Mouse (Mus musculus) midbrain, embryonic 15.5 days (tissue): ENCODE data around the gene Zfp143. TPM values are rescaled to one million over a fixed set of nuclear protein-coding genes. Genes with fewer than 3 reads are reported as not detected.
A peak's percentile ranks its signal among the peaks of the same experiment; 100 is the strongest.
"Not testable (repeated sequence)": the region's sequence is repeated elsewhere in the genome, so short reads cannot be mapped to it uniquely, and the experiment has no call there.

Experiments
- ATAC-seq: fragments of 200-750 bp; cut with Nextera tagmentation; replicated peaks from 2 replicates; pipeline ENCODE4 v1.8.0; 2017; ENCODE audit warnings: moderate TSS enrichment
- H3K27ac ChIP-seq: fragments of 300-500 bp; sonication (generic); 2 replicates; pipeline ENCODE4 v1.5.1; 2015; ENCODE audit warnings: mild to moderate bottlenecking, inconsistent platforms
- H3K27me3 ChIP-seq: fragments of 300-500 bp; sonication (generic); replicated peaks from 2 replicates; pipeline ENCODE4 v1.6.1; 2015; ENCODE audit warnings: inconsistent platforms
- H3K36me3 ChIP-seq: fragments of 300-500 bp; sonication (generic); replicated peaks from 2 replicates; pipeline ENCODE4 v1.6.1; 2015; ENCODE audit warnings: inconsistent platforms
- H3K4me1 ChIP-seq: fragments of 300-500 bp; sonication (generic); 2 replicates; pipeline ENCODE4 v1.6.1; 2015; ENCODE audit warnings: inconsistent platforms
- H3K4me2 ChIP-seq: fragments of 300-500 bp; sonication (generic); 2 replicates; pipeline ENCODE4 v1.6.1; 2015; ENCODE audit warnings: inconsistent platforms, mild to moderate bottlenecking, moderate library complexity
- H3K4me3 ChIP-seq: fragments of 300-500 bp; sonication (generic); 2 replicates; pipeline ENCODE4 v1.5.1; 2015; ENCODE audit warnings: mild to moderate bottlenecking, inconsistent platforms
- H3K9ac ChIP-seq: fragments of 300-500 bp; sonication (generic); 2 replicates; pipeline ENCODE4 v1.6.1; 2015; ENCODE audit warnings: mild to moderate bottlenecking, inconsistent platforms
- H3K9me3 ChIP-seq: fragments of 300-500 bp; sonication (generic); 2 replicates; pipeline ENCODE4 v1.6.1; 2016; ENCODE audit warnings: inconsistent platforms
- WGBS: fragments of 180-500 bp; shearing (Covaris S2); methylation state at CpG from one replicate; pipeline ENCODE4 v1.1.7; 2015; ENCODE audit warnings: mixed read lengths; 5-methylcytosine and 5-hydroxymethylcytosine counted together
- polyA plus RNA-seq: library from polyadenylated mRNA; unstranded; fragments of >200 nt; fragmentation: Nextera tagmentation; extraction: Ambion mirVana; gene quantifications from 2 replicates; pipeline ENCODE4 v1.2.1, GENCODE M21; 2015

Gene Zfp143
- polyA plus RNA-seq, 1 experiment from 2014 or later = 16.2 TPM

- ATAC-seq = no peak
- H3K4me2 ChIP-seq = no peak overlapping the region
- no peak overlapping the region for H3K27ac ChIP-seq
- peaks cover 4% of the 10 kb centered on the region; the same call in 1 of the 2 replicates for H3K36me3 ChIP-seq
- H3K9me3 ChIP-seq = no peaks in the 10 kb centered on the region
- WGBS = 67% methylated on average over 6 of the region's 6 CpGs
- H3K9ac ChIP-seq = no peak overlapping the region
- H3K4me1 ChIP-seq = no peaks in the 10 kb centered on the region
- H3K27me3 ChIP-seq = no peaks in the 10 kb centered on the region
- H3K4me3 ChIP-seq = no peak overlapping the region
Observed at GRCm38 (mm10) chr7:110100854-110101253, 39.8 kb downstream of the Zfp143 start.

- Histone ChIP-seq H3K27me3 (no peaks in the 10 kb centered on the region), H3K9me3 (no peaks in the 10 kb centered on the region), H3K4me3 (no peak overlapping the region), H3K9ac (no peak overlapping the region), H3K4me1 (no peaks in the 10 kb centered on the region), H3K4me2 (no peak overlapping the region), H3K27ac (no peak overlapping the region), H3K36me3 (peaks cover under 1% of the 10 kb centered on the region; the same call in 1 of the 2 replicates)
- ATAC-seq = no peak
- 84% methylated on average over 5 of the region's 5 CpGs for WGBS
Observed at GRCm38 (mm10) chr7:110101266-110101665, 40.2 kb downstream of the Zfp143 start.

- H3K4me3 ChIP-seq = no peak overlapping the region
Observed at GRCm38 (mm10) chr7:110105041-110105440, 44.0 kb downstream of the Zfp143 start.

GRCm38 (mm10) chr7:110106633-110107032 is 45.6 kb downstream of the Zfp143 start:
- Histone ChIP-seq H3K36me3 (no peaks in the 10 kb centered on the region), H3K4me3 (no peak overlapping the region), H3K4me2 (no peak overlapping the region), H3K27me3 (no peaks in the 10 kb centered on the region), H3K9ac (no peak overlapping the region), H3K4me1 (peaks cover 5% of the 10 kb centered on the region; the same call in 1 of the 2 replicates), H3K27ac (no peak overlapping the region), H3K9me3 (no peaks in the 10 kb centered on the region)
- ATAC-seq = no peak
- 81% methylated on average over 3 of the region's 3 CpGs for WGBS

More at GRCm38 (mm10) chr7:110105041-110105440, 44.0 kb downstream of the Zfp143 start:
- 89% methylated on average over 5 of the region's 5 CpGs for WGBS
- Histone ChIP-seq H3K9ac (no peak overlapping the region), H3K4me2 (no peak overlapping the region), H3K9me3 (no peaks in the 10 kb centered on the region), H3K4me1 (peaks cover 5% of the 10 kb centered on the region; the same call in 1 of the 2 replicates), H3K36me3 (no peaks in the 10 kb centered on the region), H3K27me3 (no peaks in the 10 kb centered on the region), H3K27ac (no peak overlapping the region)
- ATAC-seq = no peak

- 88% methylated on average over 3 of the region's 3 CpGs for WGBS
- H3K4me1 ChIP-seq, H3K27ac ChIP-seq, H3K36me3 ChIP-seq, H3K4me2 ChIP-seq, H3K9ac ChIP-seq, ATAC-seq, H3K9me3 ChIP-seq, H3K4me3 ChIP-seq, H3K27me3 ChIP-seq: not testable (repeated sequence)
Observed at GRCm38 (mm10) chr7:110108524-110108923, 47.5 kb downstream of the Zfp143 start.

GRCm38 (mm10) chr7:110108967-110109610 is 48.1 kb downstream of the Zfp143 start:
- H3K4me2 ChIP-seq = no peak overlapping the region
- ATAC-seq = no peak
- WGBS = 17% methylated on average over 11 of the region's 11 CpGs

GRCm38 (mm10) chr7:110110061-110110656 is 49.1 kb downstream of the Zfp143 start:
- WGBS = 62% methylated on average over 4 of the region's 4 CpGs
- Histone ChIP-seq H3K9me3 (no peaks in the 10 kb centered on the region), H3K4me2 (no peak overlapping the region), H3K36me3 (no peaks in the 10 kb centered on the region), H3K27me3 (no peaks in the 10 kb centered on the region), H3K4me3 (no peak overlapping the region), H3K27ac (no peak overlapping the region), H3K4me1 (peaks cover 5% of the 10 kb centered on the region; the same call in 1 of the 2 replicates), H3K9ac (no peak overlapping the region)
- ATAC-seq = no peak

More at GRCm38 (mm10) chr7:110108967-110109610, 48.1 kb downstream of the Zfp143 start:
- Histone ChIP-seq H3K27me3 (no peaks in the 10 kb centered on the region), H3K27ac (no peak overlapping the region), H3K9me3 (no peaks in the 10 kb centered on the region), H3K4me3 (no peak overlapping the region), H3K4me1 (peaks cover 5% of the 10 kb centered on the region; the same call in 1 of the 2 replicates), H3K36me3 (no peaks in the 10 kb centered on the region), H3K9ac (no peak overlapping the region)

- Histone ChIP-seq H3K27ac (no peak overlapping the region), H3K4me3 (no peak overlapping the region), H3K36me3 (no peaks in the 10 kb centered on the region), H3K9ac (no peak overlapping the region), H3K27me3 (no peaks in the 10 kb centered on the region), H3K4me1 (no peaks in the 10 kb centered on the region), H3K9me3 (no peaks in the 10 kb centered on the region), H3K4me2 (no peak overlapping the region)
- ATAC-seq = no peak
- 73% methylated on average over 5 of the region's 5 CpGs for WGBS
Observed at GRCm38 (mm10) chr7:110114699-110115098, 53.7 kb downstream of the Zfp143 start.

GRCm38 (mm10) chr7:110116731-110117291 is 55.8 kb downstream of the Zfp143 start:
- H3K27me3 ChIP-seq = no peaks in the 10 kb centered on the region
- H3K27ac ChIP-seq = no peak overlapping the region
- H3K4me3 ChIP-seq = no peak overlapping the region
- H3K9me3 ChIP-seq = no peaks in the 10 kb centered on the region
- ATAC-seq = no peak
- H3K4me1 ChIP-seq = peaks cover 4% of the 10 kb centered on the region; the same call in 1 of the 2 replicates
- H3K9ac ChIP-seq = no peak overlapping the region
- H3K4me2 ChIP-seq = no peak overlapping the region
- WGBS = 32% methylated on average over 1 of the region's 1 CpGs
- no peaks in the 10 kb centered on the region for H3K36me3 ChIP-seq

GRCm38 (mm10) chr7:110118448-110118847 is 57.4 kb downstream of the Zfp143 start:
- WGBS = 82% methylated on average over 2 of the region's 2 CpGs
- no peak for ATAC-seq

GRCm38 (mm10) chr7:110120157-110120784 is 59.3 kb downstream of the Zfp143 start:
- Histone ChIP-seq H3K4me3 (no peak overlapping the region), H3K9me3 (no peaks in the 10 kb centered on the region), H3K9ac (no peak overlapping the region), H3K27me3 (no peaks in the 10 kb centered on the region), H3K36me3 (no peaks in the 10 kb centered on the region), H3K4me1 (peaks cover 10% of the 10 kb centered on the region), H3K4me2 (no peak overlapping the region), H3K27ac (no peak overlapping the region)
- WGBS = 86% methylated on average over 2 of the region's 2 CpGs
- no peak for ATAC-seq

More at GRCm38 (mm10) chr7:110118448-110118847, 57.4 kb downstream of the Zfp143 start:
- H3K27me3 ChIP-seq = no peaks in the 10 kb centered on the region
- no peak overlapping the region for H3K27ac ChIP-seq
- H3K4me3 ChIP-seq = no peak overlapping the region
- H3K9me3 ChIP-seq = no peaks in the 10 kb centered on the region
- no peak overlapping the region for H3K9ac ChIP-seq
- peaks cover 9% of the 10 kb centered on the region for H3K4me1 ChIP-seq
- no peaks in the 10 kb centered on the region for H3K36me3 ChIP-seq
- H3K4me2 ChIP-seq = no peak overlapping the region

- Histone ChIP-seq H3K4me3 (peak overlapping the region; percentile 75), H3K4me1 (peaks cover 10% of the 10 kb centered on the region), H3K27ac (no peak overlapping the region), H3K4me2 (peak overlapping the region; percentile 64), H3K36me3 (no peaks in the 10 kb centered on the region), H3K9ac (peak overlapping the region; percentile 40), H3K27me3 (no peaks in the 10 kb centered on the region), H3K9me3 (no peaks in the 10 kb centered on the region)
- WGBS = 4% methylated on average over 9 of the region's 9 CpGs
- no peak; the same call in 1 of the 2 replicates for ATAC-seq
Observed at GRCm38 (mm10) chr7:110121162-110121515, 60.1 kb downstream of the Zfp143 start.
